Mouse (Mus musculus) macrophage (primary cell): Measurements from ENCODE around the gene Agap3. TPM values are rescaled to one million over a fixed set of nuclear protein-coding genes. Genes with fewer than 3 reads are reported as not detected.

Experiments used
- H3K27ac ChIP-seq: fragments of 350-480 bp; formaldehyde crosslinking; 2 replicates; pipeline ENCODE4 v1.9.0; 2021
- H3K36me3 ChIP-seq: fragments of 350-480 bp; formaldehyde crosslinking; 2 replicates; pipeline ENCODE4 v1.9.0; 2021; ENCODE audit errors: inconsistent target
- H3K4me3 ChIP-seq: fragments of 350-480 bp; formaldehyde crosslinking; 2 replicates; pipeline ENCODE4 v1.9.0; 2021; ENCODE audit errors: inconsistent target
- H3K79me2 ChIP-seq: fragments of 350-480 bp; formaldehyde crosslinking; 2 replicates; pipeline ENCODE4 v1.9.0; 2021; ENCODE audit errors: inconsistent target
- WGBS: methylation state at CpG from one replicate; pipeline ENCODE4 v1.1.7; 2026; ENCODE audit warnings: inconsistent platforms; ENCODE audit not compliant: missing documents; 5-methylcytosine and 5-hydroxymethylcytosine counted together
- polyA plus RNA-seq: library from polyadenylated mRNA; stranded (reverse); fragments of 250-400 nt; gene quantifications from 3 replicates; pipeline ENCODE4 v1.2.4, GENCODE M21; 2018; ENCODE audit warnings: inconsistent platforms

The Agap3 gene
- polyA plus RNA-seq, 1 experiment from 2014 or later, result 54.8 TPM

GRCm38 (mm10) chr5:24474723-24475261, 22.8 kb downstream of the Agap3 start:
- 34% methylated on average over 60 of the region's 67 CpGs for WGBS
- no peak overlapping the region for H3K27ac ChIP-seq
- H3K79me2 ChIP-seq, result peaks cover 61% of the 10 kb centered on the region
- H3K36me3 ChIP-seq, result peaks cover 35% of the 10 kb centered on the region
- no peak overlapping the region for H3K4me3 ChIP-seq

GRCm38 (mm10) chr5:24475476-24476241, 23.7 kb downstream of the Agap3 start:
- Histone ChIP-seq H3K79me2 (peaks cover 52% of the 10 kb centered on the region), H3K36me3 (peaks cover 44% of the 10 kb centered on the region)

GRCm38 (mm10) chr5:24477909-24478308, 25.9 kb downstream of the Agap3 start:
- Histone ChIP-seq H3K79me2 (peaks cover 30% of the 10 kb centered on the region), H3K27ac (no peak overlapping the region), H3K36me3 (peaks cover 55% of the 10 kb centered on the region), H3K4me3 (no peak overlapping the region)
- 98% methylated on average over 9 of the region's 9 CpGs for WGBS

More at GRCm38 (mm10) chr5:24475476-24476241, 23.7 kb downstream of the Agap3 start:
- WGBS, result 93% methylated on average over 6 of the region's 6 CpGs
- Histone ChIP-seq H3K4me3 (no peak overlapping the region), H3K27ac (no peak overlapping the region)

- Histone ChIP-seq H3K27ac (no peak overlapping the region), H3K4me3 (no peak overlapping the region), H3K79me2 (peaks cover 2% of the 10 kb centered on the region; the same call in 1 of the 2 replicates), H3K36me3 (peaks cover 65% of the 10 kb centered on the region)
- WGBS, result 46% methylated on average over 3 of the region's 4 CpGs
Measured at GRCm38 (mm10) chr5:24481647-24482046, 29.7 kb downstream of the Agap3 start.

- Histone ChIP-seq H3K36me3 (peaks cover 62% of the 10 kb centered on the region), H3K4me3 (no peak overlapping the region), H3K79me2 (no peaks in the 10 kb centered on the region), H3K27ac (no peak overlapping the region)
- WGBS, result 96% methylated on average over 33 of the region's 41 CpGs
Measured at GRCm38 (mm10) chr5:24482247-24483079, 30.5 kb downstream of the Agap3 start.

- H3K36me3 ChIP-seq, result peaks cover 61% of the 10 kb centered on the region
- H3K27ac ChIP-seq, result no peak overlapping the region
- H3K4me3 ChIP-seq, result no peak overlapping the region
- H3K79me2 ChIP-seq, result no peaks in the 10 kb centered on the region
- 60% methylated on average over 11 of the region's 11 CpGs for WGBS
Measured at GRCm38 (mm10) chr5:24483326-24483725, 31.3 kb downstream of the Agap3 start.

GRCm38 (mm10) chr5:24484963-24485362, 33.0 kb downstream of the Agap3 start:
- Histone ChIP-seq H3K79me2 (no peaks in the 10 kb centered on the region), H3K27ac (no peak overlapping the region), H3K4me3 (no peak overlapping the region), H3K36me3 (peaks cover 60% of the 10 kb centered on the region)
- 89% methylated on average over 22 of the region's 22 CpGs for WGBS

GRCm38 (mm10) chr5:24486097-24486496, 34.1 kb downstream of the Agap3 start:
- no peak overlapping the region for H3K4me3 ChIP-seq
- WGBS, result 15% methylated on average over 8 of the region's 8 CpGs
- no peak overlapping the region for H3K27ac ChIP-seq
- H3K36me3 ChIP-seq, result peaks cover 60% of the 10 kb centered on the region
- no peaks in the 10 kb centered on the region for H3K79me2 ChIP-seq

- H3K4me3 ChIP-seq, result no peak overlapping the region
- H3K27ac ChIP-seq, result no peak overlapping the region
- peaks cover 61% of the 10 kb centered on the region for H3K36me3 ChIP-seq
- no peaks in the 10 kb centered on the region for H3K79me2 ChIP-seq
- WGBS, result 100% methylated on average over 5 of the region's 5 CpGs
Measured at GRCm38 (mm10) chr5:24486738-24487137, 34.8 kb downstream of the Agap3 start.

- WGBS, result 94% methylated on average over 14 of the region's 14 CpGs
Measured at GRCm38 (mm10) chr5:24490413-24490920, 38.5 kb downstream of the Agap3 start.

GRCm38 (mm10) chr5:24492546-24493285, 40.7 kb downstream of the Agap3 start:
- Histone ChIP-seq H3K36me3 (peaks cover 91% of the 10 kb centered on the region), H3K4me3 (no peak overlapping the region), H3K27ac (no peak overlapping the region), H3K79me2 (no peaks in the 10 kb centered on the region)
- 95% methylated on average over 16 of the region's 16 CpGs for WGBS

More at GRCm38 (mm10) chr5:24490413-24490920, 38.5 kb downstream of the Agap3 start:
- Histone ChIP-seq H3K79me2 (no peaks in the 10 kb centered on the region), H3K27ac (no peak overlapping the region), H3K4me3 (no peak overlapping the region), H3K36me3 (peaks cover 81% of the 10 kb centered on the region)

- no peak overlapping the region for H3K4me3 ChIP-seq
- H3K27ac ChIP-seq, result no peak overlapping the region
- H3K36me3 ChIP-seq, result peaks cover 94% of the 10 kb centered on the region
- WGBS, result 95% methylated on average over 15 of the region's 15 CpGs
- no peaks in the 10 kb centered on the region for H3K79me2 ChIP-seq
Measured at GRCm38 (mm10) chr5:24495019-24495418, 43.0 kb downstream of the Agap3 start.

- Histone ChIP-seq H3K79me2 (no peaks in the 10 kb centered on the region), H3K27ac (no peak overlapping the region), H3K36me3 (peaks cover 94% of the 10 kb centered on the region), H3K4me3 (no peak overlapping the region)
- WGBS, result 100% methylated on average over 6 of the region's 6 CpGs
Measured at GRCm38 (mm10) chr5:24496756-24497155, 44.8 kb downstream of the Agap3 start.

- peaks cover 91% of the 10 kb centered on the region for H3K36me3 ChIP-seq
- H3K79me2 ChIP-seq, result no peaks in the 10 kb centered on the region
- H3K4me3 ChIP-seq, result no peak overlapping the region
- 94% methylated on average over 11 of the region's 12 CpGs for WGBS
- no peak overlapping the region for H3K27ac ChIP-seq
Measured at GRCm38 (mm10) chr5:24497526-24497925, 45.5 kb downstream of the Agap3 start.
